Mouse (Mus musculus) limb, embryonic 11.5 days (tissue): Measurements from ENCODE around the gene Cnih1. TPM values are rescaled to one million over a fixed set of nuclear protein-coding genes. Genes with fewer than 3 reads are reported as not detected.

ENCODE experiments used
- ATAC-seq: fragments of 200-750 bp; cut with Nextera tagmentation; 2 replicates; pipeline ENCODE4 v1.8.0; 2017; ENCODE audit warnings: low read depth; ENCODE audit not compliant: insufficient number of reproducible peaks, low FRiP score, low TSS enrichment
- DNase-seq: peaks from one replicate; pipeline ENCODE4 v3.0.0-alpha.2; 2015; ENCODE audit warnings: low spot score
- H3K27ac ChIP-seq: fragments of 300-500 bp; sonication (generic); replicated peaks from 2 replicates; pipeline ENCODE4 v1.5.1; 2014; ENCODE audit warnings: low read depth, mild to moderate bottlenecking, low read length
- H3K27me3 ChIP-seq: fragments of 300-500 bp; sonication (generic); 2 replicates; pipeline ENCODE4 v1.6.1; 2014; ENCODE audit warnings: mild to moderate bottlenecking, low read length, mixed read lengths; ENCODE audit not compliant: control insufficient read depth, insufficient read depth
- H3K36me3 ChIP-seq: fragments of 300-500 bp; sonication (generic); 2 replicates; pipeline ENCODE4 v1.6.1; 2014; ENCODE audit warnings: mild to moderate bottlenecking, low read length, moderate library complexity, mixed read lengths; ENCODE audit not compliant: control insufficient read depth, insufficient read depth
- H3K4me1 ChIP-seq: fragments of 300-500 bp; sonication (generic); 2 replicates; pipeline ENCODE4 v1.6.1; 2014; ENCODE audit warnings: low read length, mixed read lengths; ENCODE audit not compliant: control insufficient read depth, insufficient read depth
- H3K4me2 ChIP-seq: fragments of 300-500 bp; sonication (generic); 2 replicates; pipeline ENCODE4 v1.6.1; 2014; ENCODE audit warnings: low read depth, mild to moderate bottlenecking, moderate library complexity; ENCODE audit not compliant: severe bottlenecking
- H3K4me3 ChIP-seq: fragments of 300-500 bp; sonication (generic); 2 replicates; pipeline ENCODE4 v1.5.1; 2014; ENCODE audit warnings: low read depth, low read length
- H3K9ac ChIP-seq: fragments of 300-500 bp; sonication (generic); 2 replicates; pipeline ENCODE4 v1.6.1; 2014; ENCODE audit warnings: mild to moderate bottlenecking, low read length
- H3K9me3 ChIP-seq: fragments of 300-500 bp; sonication (generic); 2 replicates; pipeline ENCODE4 v1.6.1; 2016; ENCODE audit warnings: low read length; ENCODE audit not compliant: control insufficient read depth
- WGBS: fragments of 180-500 bp; shearing (Covaris S2); extraction: QIAGEN DNeasy Blood & Tissue Kit; methylation state at CpG from one replicate; pipeline ENCODE4 v1.1.7; 2014; 5-methylcytosine and 5-hydroxymethylcytosine counted together
- polyA plus RNA-seq: library from polyadenylated mRNA; unstranded; fragments of >200 nt; fragmentation: Nextera tagmentation; extraction: Ambion mirVana; gene quantifications from 2 replicates; pipeline ENCODE4 v1.2.1, GENCODE M21; 2014

Gene Cnih1
- polyA plus RNA-seq, 1 experiment from 2014 or later: 213 TPM

DNA sequence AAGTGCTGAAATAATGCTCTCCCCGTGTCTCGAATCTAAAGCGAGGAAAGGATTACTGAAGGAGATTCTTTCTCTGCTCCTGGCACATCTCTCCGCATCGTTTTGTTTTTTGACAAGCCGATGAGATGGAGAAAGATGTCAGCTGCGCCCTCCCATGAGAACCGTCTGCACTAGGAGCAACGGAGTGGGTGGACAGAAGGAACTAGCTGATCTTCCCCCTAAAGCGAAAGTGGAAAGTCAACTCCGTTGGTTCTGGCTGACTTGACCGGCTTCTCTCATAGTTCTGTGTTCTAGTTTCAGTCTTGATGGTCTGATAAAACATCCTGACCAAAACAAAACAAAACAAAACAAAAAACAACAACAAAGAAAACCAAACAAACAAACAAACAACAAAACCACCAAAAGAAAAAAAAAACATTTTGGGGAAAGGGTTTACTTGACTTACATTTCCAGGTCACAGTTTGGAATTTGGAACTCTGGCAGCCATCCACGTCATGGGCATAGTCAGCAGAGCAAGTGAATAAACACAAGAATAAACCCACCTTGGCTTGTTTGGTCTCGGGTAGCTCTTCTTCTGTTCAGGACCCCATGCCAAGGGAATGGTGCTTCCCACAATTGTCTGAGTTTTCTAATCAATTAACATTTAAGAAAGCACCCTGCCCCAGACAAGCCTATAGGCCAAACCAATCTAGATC lies 53.3 kb downstream of the Cnih1 start:
- ATAC-seq (no peak), DNase-seq (no peak)
- H3K27ac ChIP-seq: no peak overlapping the region
- no peaks in the 10 kb centered on the region for H3K4me1 ChIP-seq
- H3K9me3 ChIP-seq: no peaks in the 10 kb centered on the region
- no peaks in the 10 kb centered on the region for H3K36me3 ChIP-seq
- H3K27me3 ChIP-seq: no peaks in the 10 kb centered on the region
- no peak overlapping the region for H3K4me2 ChIP-seq
- H3K9ac ChIP-seq: no peak overlapping the region
- 88% methylated on average over 14 of the region's 14 CpGs for WGBS
- no peak overlapping the region for H3K4me3 ChIP-seq

DNA sequence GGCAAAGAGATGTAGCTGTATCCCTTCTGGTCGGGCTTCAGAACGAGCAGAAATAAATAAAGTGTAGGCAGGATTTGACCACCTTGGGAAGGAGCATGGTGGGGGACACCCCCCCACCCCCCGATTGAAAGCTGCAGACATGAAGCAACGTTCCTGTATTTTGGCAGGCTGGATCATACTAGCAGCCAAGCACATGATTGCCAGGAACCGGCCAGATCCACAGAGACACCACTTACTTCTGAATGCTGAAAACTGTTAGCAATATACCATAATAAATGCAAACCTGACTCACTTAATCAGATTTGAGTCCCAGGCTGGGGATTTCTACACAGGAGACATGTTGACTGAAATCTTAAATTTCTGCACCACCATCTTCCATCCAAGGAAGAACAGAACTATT lies 53.9 kb downstream of the Cnih1 start:
- Histone ChIP-seq H3K9me3 (no peaks in the 10 kb centered on the region), H3K9ac (no peak overlapping the region), H3K4me1 (no peaks in the 10 kb centered on the region), H3K4me3 (no peak overlapping the region), H3K27me3 (no peaks in the 10 kb centered on the region), H3K27ac (no peak overlapping the region), H3K4me2 (no peak overlapping the region), H3K36me3 (no peaks in the 10 kb centered on the region)
- ATAC-seq (no peak), DNase-seq (no peak)
- 81% methylated on average over 5 of the region's 5 CpGs for WGBS

DNA sequence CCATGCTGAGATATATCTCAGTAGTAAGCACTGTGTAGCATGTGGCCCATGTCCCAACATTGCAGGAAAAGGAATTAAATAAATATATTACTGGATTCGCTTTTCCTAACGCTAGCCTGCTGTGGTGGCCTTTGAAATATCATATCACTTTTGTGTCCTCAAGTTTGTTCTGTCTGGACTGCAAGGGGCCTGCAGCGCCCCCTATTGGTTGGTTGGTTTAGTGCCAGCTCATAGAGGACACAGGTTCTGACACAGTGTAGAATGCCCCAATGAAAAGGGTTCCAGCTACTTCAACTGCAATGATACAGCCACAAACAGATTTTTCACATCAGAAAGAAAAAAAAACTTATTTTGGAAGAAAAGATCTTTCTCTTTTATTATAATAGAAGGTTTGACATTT lies 62.5 kb downstream of the Cnih1 start:
- Histone ChIP-seq H3K4me3 (no peak overlapping the region), H3K4me2 (no peak overlapping the region), H3K9me3 (no peaks in the 10 kb centered on the region), H3K9ac (no peak overlapping the region), H3K27me3 (no peaks in the 10 kb centered on the region), H3K27ac (no peak overlapping the region), H3K4me1 (peaks cover 10% of the 10 kb centered on the region), H3K36me3 (no peaks in the 10 kb centered on the region)
- ATAC-seq (no peak), DNase-seq (peak; percentile 50)
- WGBS: 61% methylated on average over 3 of the region's 3 CpGs

Other genes starting within 250 kb of the Cnih1 start
- 48.1 and 48.2 TPM in 2 replicates for gene Cdkn3, start 27.9 kb downstream of the Cnih1 start, polyA plus RNA-seq
- gene Gmfb, start 33.8 kb upstream of the Cnih1 start, polyA plus RNA-seq: 99.2 and 111 TPM in 2 replicates
- 29.5 and 35.2 TPM in 2 replicates for gene Cgrrf1, start 43.7 kb upstream of the Cnih1 start, polyA plus RNA-seq
- gene Samd4, start 94.4 kb upstream of the Cnih1 start, polyA plus RNA-seq: 2.1 and 3.0 TPM in 2 replicates